Mouse (Mus musculus) spleen, adult 2 months (tissue): ENCODE measurements around the gene Gm49325.

Experiments used
- CTCF ChIP-seq: fragments of 200-500 bp; IDR thresholded peaks from 2 replicates; pipeline ENCODE4 v1.5.1; 2011; ENCODE audit warnings: mild to moderate bottlenecking, inconsistent platforms; ENCODE audit not compliant: insufficient read depth, insufficient read length, insufficient replicate concordance; ENCODE audit errors: extremely low read depth
- POLR2A ChIP-seq: fragments of 200-500 bp; IDR thresholded peaks from 2 replicates; pipeline ENCODE4 v1.6.1; 2011; ENCODE audit warnings: low read depth, low read length, inconsistent platforms

DNA sequence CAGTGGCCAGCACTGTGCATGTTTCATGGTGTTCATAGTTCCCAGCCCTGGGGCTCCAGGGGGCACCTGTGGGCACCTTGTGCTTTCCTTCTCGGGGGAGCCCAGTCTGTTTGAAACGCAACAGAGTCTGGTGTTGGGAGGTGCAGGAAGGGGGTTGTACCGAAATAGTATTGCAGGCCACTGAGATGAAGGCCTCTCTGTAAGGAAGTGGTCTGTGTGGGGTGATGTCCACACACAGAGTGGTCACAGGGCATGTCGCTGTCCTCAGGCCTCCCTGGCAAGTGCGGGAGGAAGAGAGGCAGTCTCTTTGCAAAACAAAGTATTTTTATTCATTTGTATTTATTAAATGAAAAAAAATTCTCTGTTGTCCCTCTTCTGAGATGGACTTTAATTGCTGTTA is 39.6 kb downstream of the Gm49325 start:
- no peak for TF ChIP-seq POLR2A
- TF ChIP-seq CTCF = no peak
